Mouse (Mus musculus) heart, embryonic 11.5 days (tissue): ENCODE data around the gene Tcf3. TPM values are rescaled to one million over a fixed set of nuclear protein-coding genes. Genes with fewer than 3 reads are reported as not detected.

Source experiments
- ATAC-seq: fragments of 200-750 bp; cut with Nextera tagmentation; replicated peaks from 2 replicates; pipeline ENCODE4 v1.8.0; 2017; ENCODE audit warnings: moderate library complexity; ENCODE audit not compliant: insufficient number of reproducible peaks, low FRiP score, low TSS enrichment
- H3K27ac ChIP-seq: fragments of 300-500 bp; sonication (generic); 2 replicates; pipeline ENCODE4 v1.5.1; 2014; ENCODE audit warnings: mild to moderate bottlenecking, low read depth, low read length
- H3K27me3 ChIP-seq: fragments of 300-500 bp; sonication (generic); 2 replicates; pipeline ENCODE4 v1.6.1; 2014; ENCODE audit warnings: mild to moderate bottlenecking, low read length, mixed read lengths; ENCODE audit not compliant: control insufficient read depth, insufficient read depth
- H3K36me3 ChIP-seq: fragments of 300-500 bp; sonication (generic); 2 replicates; pipeline ENCODE4 v1.6.1; 2014; ENCODE audit warnings: mild to moderate bottlenecking, low read length, moderate library complexity, mixed read lengths; ENCODE audit not compliant: control insufficient read depth, insufficient read depth
- H3K4me1 ChIP-seq: fragments of 300-500 bp; sonication (generic); 2 replicates; pipeline ENCODE4 v1.6.1; 2014; ENCODE audit warnings: low read length; ENCODE audit not compliant: control insufficient read depth, insufficient read depth
- H3K4me2 ChIP-seq: fragments of 300-500 bp; sonication (generic); 2 replicates; pipeline ENCODE4 v1.6.1; 2014; ENCODE audit warnings: mild to moderate bottlenecking, moderate library complexity
- H3K4me3 ChIP-seq: fragments of 300-500 bp; sonication (generic); 2 replicates; pipeline ENCODE4 v1.5.1; 2014; ENCODE audit warnings: low read depth, low read length
- H3K9ac ChIP-seq: fragments of 300-500 bp; sonication (generic); 2 replicates; pipeline ENCODE4 v1.6.1; 2014; ENCODE audit warnings: mild to moderate bottlenecking, low read depth, low read length, moderate library complexity
- H3K9me3 ChIP-seq: fragments of 300-500 bp; sonication (generic); replicated peaks from 2 replicates; pipeline ENCODE4 v1.6.1; 2016; ENCODE audit warnings: low read length; ENCODE audit not compliant: control insufficient read depth
- WGBS: fragments of 180-500 bp; shearing (Covaris S2); extraction: QIAGEN DNeasy Blood & Tissue Kit; methylation state at CpG from one replicate; pipeline ENCODE4 v1.1.7; 2014; ENCODE audit not compliant: insufficient replicate concordance; 5-methylcytosine and 5-hydroxymethylcytosine counted together
- polyA plus RNA-seq: library from polyadenylated mRNA; unstranded; fragments of >200 nt; fragmentation: Nextera tagmentation; extraction: Ambion mirVana; gene quantifications from 2 replicates; pipeline ENCODE4 v1.2.1, GENCODE M21; 2014

Tcf3 gene
- polyA plus RNA-seq, 1 experiment from 2014 or later = 69.8 TPM

GRCm38 (mm10) chr10:80415566-80415965, 17.9 kb downstream of the Tcf3 start:
- Histone ChIP-seq H3K4me1 (peaks cover 9% of the 10 kb centered on the region), H3K9ac (no peak overlapping the region), H3K4me3 (no peak overlapping the region), H3K36me3 (peaks cover 91% of the 10 kb centered on the region), H3K27ac (no peak overlapping the region), H3K4me2 (no peak overlapping the region), H3K27me3 (no peaks in the 10 kb centered on the region), H3K9me3 (no peaks in the 10 kb centered on the region)
- ATAC-seq = no peak
- 88% methylated on average over 7 of the region's 7 CpGs for WGBS

GRCm38 (mm10) chr10:80412656-80413541, 20.5 kb downstream of the Tcf3 start:
- Histone ChIP-seq H3K27ac (no peak overlapping the region), H3K4me1 (no peaks in the 10 kb centered on the region), H3K4me3 (no peak overlapping the region), H3K27me3 (no peaks in the 10 kb centered on the region), H3K9me3 (no peaks in the 10 kb centered on the region), H3K36me3 (peaks cover 72% of the 10 kb centered on the region), H3K9ac (no peak overlapping the region), H3K4me2 (no peak overlapping the region)
- WGBS = 90% methylated on average over 43 of the region's 44 CpGs
- no peak for ATAC-seq

GRCm38 (mm10) chr10:80407924-80408323, 25.5 kb downstream of the Tcf3 start:
- Histone ChIP-seq H3K27ac (0 out of 2 replicates have a peak overlapping the region, but pooled peaks have one; percentile 73), H3K9ac (no peak overlapping the region), H3K9me3 (no peaks in the 10 kb centered on the region), H3K4me1 (peaks cover 19% of the 10 kb centered on the region), H3K27me3 (no peaks in the 10 kb centered on the region), H3K4me3 (no peak overlapping the region), H3K4me2 (no peak overlapping the region; the same call in 1 of the 2 replicates), H3K36me3 (peaks cover 38% of the 10 kb centered on the region)
- no peak for ATAC-seq
- WGBS = 57% methylated on average over 4 of the region's 4 CpGs

- H3K9ac ChIP-seq = peak within 1 kb of the TSS; percentile 86
- no peaks in the 10 kb centered on the region for H3K27me3 ChIP-seq
- H3K4me2 ChIP-seq = peak within 1 kb of the TSS; percentile 94
- peak within 1 kb of the TSS; percentile 77 for H3K4me3 ChIP-seq
- WGBS = under 1% methylated on average over 27 of the region's 27 CpGs
- ATAC-seq = peak; percentile 69
- peak within 1 kb of the TSS; percentile 73 for H3K27ac ChIP-seq
- H3K4me1 ChIP-seq = peaks cover 19% of the 10 kb centered on the region
- H3K36me3 ChIP-seq = peaks cover 36% of the 10 kb centered on the region
- no peaks in the 10 kb centered on the region for H3K9me3 ChIP-seq
These were observed 26.6 kb downstream of the Tcf3 start, which contains the start of gene Uqcr11 for GRCm38 (mm10) chr10:80406684-80407501. Gene Uqcr11 (minus strand): TSS chr10:80406830.

- Histone ChIP-seq H3K9me3 (no peaks in the 10 kb centered on the region), H3K27ac (no peak overlapping the region)
These were observed 27.8 kb downstream of the Tcf3 start for GRCm38 (mm10) chr10:80405481-80406173.

GRCm38 (mm10) chr10:80403044-80403692, 30.3 kb downstream of the Tcf3 start:
- WGBS = 89% methylated on average over 4 of the region's 4 CpGs

More at GRCm38 (mm10) chr10:80405481-80406173, 27.8 kb downstream of the Tcf3 start:
- peak overlapping the region; percentile 86 for H3K9ac ChIP-seq
- WGBS = 55% methylated on average over 10 of the region's 10 CpGs
- H3K4me3 ChIP-seq = peak overlapping the region; percentile 77
- peaks cover 27% of the 10 kb centered on the region for H3K36me3 ChIP-seq
- peak overlapping the region; percentile 94 for H3K4me2 ChIP-seq
- ATAC-seq = no peak
- no peaks in the 10 kb centered on the region for H3K27me3 ChIP-seq
- peaks cover 19% of the 10 kb centered on the region for H3K4me1 ChIP-seq

GRCm38 (mm10) chr10:80400704-80401161, 32.7 kb downstream of the Tcf3 start:
- H3K4me3 ChIP-seq = peak overlapping the region; percentile 84; the same call in 1 of the 2 replicates
- H3K4me2 ChIP-seq = peak overlapping the region; percentile 82
- H3K36me3 ChIP-seq = peaks cover 24% of the 10 kb centered on the region
- peak overlapping the region; percentile 80 for H3K9ac ChIP-seq
- H3K27ac ChIP-seq = peak overlapping the region; percentile 79
- ATAC-seq = no peak
- 62% methylated on average over 4 of the region's 4 CpGs for WGBS
- H3K4me1 ChIP-seq = peaks cover 30% of the 10 kb centered on the region
- H3K27me3 ChIP-seq = no peaks in the 10 kb centered on the region
- H3K9me3 ChIP-seq = no peaks in the 10 kb centered on the region

More at GRCm38 (mm10) chr10:80403044-80403692, 30.3 kb downstream of the Tcf3 start:
- H3K36me3 ChIP-seq = peaks cover 24% of the 10 kb centered on the region
- H3K4me3 ChIP-seq = no peak overlapping the region; the same call in 1 of the 2 replicates
- no peak for ATAC-seq
- no peak overlapping the region for H3K4me2 ChIP-seq
- no peak overlapping the region for H3K27ac ChIP-seq
- peaks cover 26% of the 10 kb centered on the region for H3K4me1 ChIP-seq
- H3K9ac ChIP-seq = no peak overlapping the region
- H3K9me3 ChIP-seq = no peaks in the 10 kb centered on the region
- H3K27me3 ChIP-seq = no peaks in the 10 kb centered on the region
